Mouse (Mus musculus) heart, postnatal 4 days (tissue): ENCODE results near the gene Ubtd1. TPM values are rescaled to one million over a fixed set of nuclear protein-coding genes. Genes with fewer than 3 reads are reported as not detected.

Experiments
- DNase-seq: peaks from one replicate; pipeline ENCODE4 v3.0.0; 2021
- total RNA-seq, 2 experiments: library from RNA; stranded (reverse); gene quantifications; 2 replicates each; pipeline ENCODE4 v1.2.3; 2021

Gene Ubtd1
- total RNA-seq, 2 experiments from 2014 or later: 26.4 to 28.3 TPM

DNA sequence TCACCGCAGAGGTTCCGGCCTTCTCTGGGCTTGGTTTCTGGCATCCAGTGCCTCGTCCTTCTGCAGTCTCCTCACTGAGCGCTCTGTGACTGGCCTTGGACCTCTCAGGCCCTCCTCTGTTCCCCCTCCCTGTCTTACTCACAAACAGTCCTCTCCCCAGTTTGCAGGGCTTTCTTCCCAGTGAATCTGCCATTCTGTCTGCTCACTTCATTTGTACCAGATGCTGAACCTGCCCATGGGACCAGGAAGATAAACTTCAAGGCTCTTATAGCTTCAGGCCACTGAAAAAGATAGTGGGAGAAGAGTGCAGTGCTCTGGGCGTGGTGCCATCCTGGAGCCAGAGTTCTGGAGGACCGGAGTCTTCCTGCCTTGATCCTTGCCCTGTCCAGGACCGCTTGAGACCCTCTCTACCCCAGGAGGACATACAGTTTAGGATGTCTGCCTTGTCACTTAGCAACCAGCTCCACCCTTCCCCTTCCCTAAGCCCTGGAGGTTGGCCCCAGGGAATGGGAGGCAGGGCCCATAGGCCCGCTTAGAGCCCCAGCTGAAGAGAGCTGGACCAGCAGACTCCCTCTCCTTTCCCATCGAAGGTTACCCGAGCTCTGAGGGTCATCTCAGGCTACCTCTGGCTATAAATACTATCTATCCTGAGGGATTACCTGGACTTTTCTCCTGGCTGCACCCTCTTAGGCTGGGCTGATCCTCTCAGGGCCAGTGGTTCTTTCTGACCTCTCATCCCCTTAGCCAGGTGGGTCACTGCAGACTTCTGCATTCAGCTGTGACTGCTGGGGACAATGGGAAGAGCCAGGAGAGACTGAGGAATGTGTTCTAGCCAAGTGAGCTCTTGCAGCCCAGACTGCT lies 40.3 kb downstream of the Ubtd1 start:
- peak; percentile 50 for DNase-seq

DNA sequence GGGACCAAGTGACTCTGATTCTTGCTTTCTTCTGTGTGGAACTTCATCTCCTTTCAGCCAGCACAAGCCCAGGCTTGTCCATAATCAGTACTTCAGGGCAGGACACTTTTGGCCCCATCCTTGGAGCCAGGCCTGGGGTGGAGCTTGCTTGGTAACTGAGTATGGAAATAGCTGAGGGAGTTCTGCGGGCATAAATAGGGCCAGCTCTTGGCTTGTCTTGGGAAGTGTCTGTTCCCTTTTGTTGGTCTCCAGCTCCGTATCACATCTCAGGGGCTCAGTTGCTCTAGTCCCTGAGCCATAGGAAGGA lies 40.9 kb downstream of the Ubtd1 start:
- DNase-seq: no peak

DNA sequence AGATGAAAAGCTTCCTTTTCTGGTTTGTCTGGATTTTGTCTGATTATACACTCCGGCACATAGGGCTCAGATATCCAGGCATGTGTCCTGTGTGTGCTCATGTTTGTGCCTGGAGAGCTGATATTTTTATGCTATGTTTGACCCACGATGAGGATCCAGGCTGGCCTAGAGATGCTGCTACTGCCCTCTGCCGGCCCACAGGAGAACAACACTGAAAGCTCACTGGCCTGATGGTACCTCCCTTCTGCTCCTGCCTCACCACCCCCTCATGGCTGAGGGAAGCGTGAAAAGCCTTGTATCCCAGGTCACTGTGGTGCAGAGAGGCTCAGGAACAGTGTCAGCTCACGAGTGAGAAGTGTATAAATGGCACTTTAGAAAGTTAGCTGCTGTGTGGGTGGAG lies 44.6 kb downstream of the Ubtd1 start:
- peak; percentile 90 for DNase-seq

DNA sequence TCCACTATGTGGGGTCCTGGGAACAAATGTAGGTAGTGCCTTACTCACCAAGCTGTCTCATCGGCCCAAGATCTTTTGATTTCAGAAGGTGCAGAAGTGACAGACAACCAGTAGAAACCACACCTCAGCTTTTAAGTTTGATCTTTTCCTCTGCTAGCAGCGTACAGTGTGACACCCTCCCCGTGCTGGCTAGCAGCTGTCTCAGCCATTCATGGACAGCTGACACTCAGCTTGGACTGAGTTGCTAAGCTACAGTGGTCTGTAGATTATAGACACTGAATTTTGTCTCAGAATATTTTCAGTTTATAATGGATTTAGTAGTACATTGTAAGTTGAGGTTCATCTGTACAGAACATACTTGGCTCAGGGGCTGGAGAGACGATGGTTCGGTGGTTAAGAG lies 49.5 kb downstream of the Ubtd1 start:
- DNase-seq: no peak

DNA sequence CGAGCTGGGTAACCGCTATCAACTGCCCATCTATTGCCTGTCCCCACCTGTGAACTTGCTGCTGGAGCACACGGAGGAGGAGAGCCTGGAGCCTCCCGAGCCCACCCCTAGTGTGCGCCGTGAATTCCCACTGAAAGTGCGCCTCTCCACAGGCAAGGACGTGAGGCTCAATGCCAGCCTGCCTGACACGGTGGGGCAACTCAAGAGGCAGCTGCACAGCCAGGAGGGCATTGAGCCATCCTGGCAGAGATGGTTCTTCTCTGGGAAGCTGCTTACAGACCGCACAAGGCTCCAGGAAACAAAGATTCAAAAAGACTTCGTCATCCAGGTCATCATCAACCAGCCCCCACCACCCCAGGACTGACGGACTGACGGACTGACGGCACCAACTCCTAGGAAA lies 52.0 kb downstream of the Ubtd1 start:
- no peak for DNase-seq

DNA sequence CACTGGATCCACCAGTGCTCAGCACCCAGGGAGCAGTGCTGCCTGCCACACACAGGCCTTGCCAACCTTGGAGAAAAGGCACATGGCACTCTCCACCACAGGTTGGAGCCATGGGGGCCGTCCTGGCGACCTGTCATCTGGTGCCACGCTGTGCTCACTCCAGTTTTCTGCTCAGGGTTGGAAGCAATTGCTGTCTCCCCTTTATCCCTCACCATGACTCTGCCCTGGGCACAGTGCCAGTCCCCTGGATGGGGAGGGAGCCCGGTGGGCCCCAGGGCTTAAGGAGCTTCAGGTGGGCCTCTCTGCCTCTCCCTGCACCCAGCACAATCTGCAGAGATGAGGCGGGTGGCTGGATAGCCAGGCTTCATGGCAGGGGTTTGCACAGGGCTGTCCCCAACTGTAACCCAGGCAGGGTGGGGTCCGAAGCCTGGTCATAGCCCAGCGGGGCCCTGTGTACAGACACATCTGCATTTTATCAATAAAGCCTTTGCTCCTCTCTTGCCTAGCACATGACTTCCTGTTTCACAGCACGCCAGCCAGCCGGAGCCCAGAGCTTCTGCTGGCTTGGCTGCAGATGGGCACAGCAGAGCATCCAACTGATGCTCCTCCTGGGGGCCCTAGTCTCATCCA lies 52.7 kb downstream of the Ubtd1 start:
- DNase-seq: no peak

DNA sequence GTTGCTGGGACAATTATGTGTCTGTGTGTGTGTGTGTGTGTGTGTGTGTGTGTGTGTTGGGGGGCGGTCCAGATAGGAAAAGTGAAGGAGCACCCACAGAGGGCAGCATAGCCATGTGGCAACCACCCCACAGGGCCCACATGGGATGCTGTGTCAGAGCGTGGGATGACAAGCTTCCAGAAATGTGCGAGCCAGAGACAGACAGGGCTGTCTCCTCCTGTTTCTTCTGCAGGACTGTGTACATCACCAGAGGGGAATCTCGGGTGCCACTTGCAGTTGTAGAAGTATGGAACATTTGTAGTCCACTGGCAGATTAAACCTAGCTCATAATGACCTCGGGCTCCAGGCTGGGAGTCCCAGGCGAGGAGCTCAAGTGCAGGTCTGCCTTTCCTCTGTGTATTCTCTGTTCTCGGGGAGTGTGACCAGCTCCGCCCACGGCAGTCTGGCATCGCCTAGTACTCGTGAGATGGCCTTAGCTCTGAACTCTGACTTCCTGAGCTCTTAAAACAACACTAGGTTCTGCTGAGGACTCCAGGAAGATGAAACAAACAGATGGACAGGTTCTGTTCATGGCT lies 53.4 kb downstream of the Ubtd1 start:
- DNase-seq: no peak

DNA sequence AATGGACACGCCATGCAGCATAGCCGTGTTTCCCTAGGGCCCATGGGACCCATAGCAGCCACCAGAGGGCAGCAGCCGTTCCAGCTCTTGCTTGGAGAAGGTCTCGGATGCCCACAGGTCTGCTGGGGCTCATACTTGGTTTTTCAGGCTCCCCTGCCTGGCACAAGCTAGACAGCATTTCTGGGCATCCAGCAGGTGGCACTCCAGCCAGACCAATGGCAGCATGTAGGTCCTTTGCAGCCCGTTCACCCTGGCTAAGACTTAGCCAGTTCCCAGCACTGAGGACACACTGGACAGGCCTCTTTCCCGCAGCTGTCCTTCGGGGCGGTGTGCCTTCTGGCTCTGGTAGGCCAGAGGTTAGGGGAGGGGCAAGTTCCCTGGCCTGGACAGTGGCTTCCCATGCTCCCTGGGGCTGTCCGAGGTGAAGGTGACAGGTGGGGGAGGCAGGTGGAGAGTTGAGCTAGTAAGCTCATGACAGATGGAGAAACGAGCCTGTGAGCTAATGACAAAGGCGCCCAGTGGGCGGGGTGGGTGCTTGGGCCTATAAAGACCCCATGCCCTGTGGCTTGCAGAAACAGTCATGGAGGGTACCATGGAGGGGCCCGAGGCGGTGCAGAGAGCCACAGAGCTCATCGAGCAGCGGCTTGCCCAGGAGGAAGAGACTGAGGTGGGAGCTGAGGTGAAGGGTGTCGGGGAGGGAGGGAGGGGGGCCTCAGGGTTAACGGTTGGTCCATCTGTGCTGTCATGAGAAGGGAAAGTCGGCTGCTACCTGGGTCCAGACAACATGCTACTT lies 54.1 kb downstream of the Ubtd1 start, which contains the start of gene Ankrd2:
Gene Ankrd2 (plus strand): TSS at position 545 of the 793 bp plus-strand sequence.
- DNase-seq: peak; percentile 90

DNA sequence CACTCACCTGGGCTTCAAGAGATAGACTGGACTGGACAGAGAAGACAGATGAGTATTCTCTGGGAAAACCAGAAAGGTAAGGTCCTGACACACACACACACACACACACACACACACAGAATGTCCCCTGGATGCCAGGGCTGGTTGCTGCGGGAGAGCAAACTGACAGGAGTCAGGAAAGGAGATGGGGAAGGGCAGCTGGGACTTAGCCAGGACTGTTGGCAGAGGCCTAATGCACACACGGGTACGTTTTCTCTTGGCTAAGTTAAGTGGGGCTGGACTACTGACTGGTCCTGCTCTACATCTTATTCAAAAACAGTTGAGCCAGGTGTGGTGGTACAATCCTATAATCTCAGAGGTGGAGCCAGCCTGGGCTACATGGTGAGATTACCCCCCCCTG lies 54.8 kb downstream of the Ubtd1 start:
- DNase-seq: no peak

DNA sequence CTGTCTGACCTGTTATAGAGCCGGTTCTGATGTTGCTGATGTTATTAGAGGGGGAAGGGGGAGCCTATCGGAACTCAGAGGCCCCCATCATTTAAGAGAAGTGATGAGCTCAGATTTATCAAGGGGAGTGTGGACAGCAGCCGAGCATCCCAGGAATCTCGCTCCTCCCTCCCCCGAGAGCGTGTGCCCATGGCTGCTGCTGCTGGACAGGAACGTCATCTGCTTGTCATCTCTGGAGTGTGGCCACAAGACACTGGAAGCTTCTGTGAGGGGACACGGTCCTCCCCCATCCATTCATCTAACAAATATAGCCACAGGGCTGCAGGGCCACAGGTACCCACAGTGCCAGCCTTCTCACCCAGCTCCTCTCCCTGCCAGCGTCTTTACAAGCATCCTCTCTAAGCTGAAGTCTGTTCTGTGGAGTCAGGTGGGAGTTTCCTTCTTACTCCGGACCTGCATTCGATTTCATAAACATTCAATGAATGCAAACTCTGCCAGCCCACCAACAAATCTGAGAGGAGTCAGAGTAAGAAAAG lies 55.7 kb downstream of the Ubtd1 start:
- no peak for DNase-seq

DNA sequence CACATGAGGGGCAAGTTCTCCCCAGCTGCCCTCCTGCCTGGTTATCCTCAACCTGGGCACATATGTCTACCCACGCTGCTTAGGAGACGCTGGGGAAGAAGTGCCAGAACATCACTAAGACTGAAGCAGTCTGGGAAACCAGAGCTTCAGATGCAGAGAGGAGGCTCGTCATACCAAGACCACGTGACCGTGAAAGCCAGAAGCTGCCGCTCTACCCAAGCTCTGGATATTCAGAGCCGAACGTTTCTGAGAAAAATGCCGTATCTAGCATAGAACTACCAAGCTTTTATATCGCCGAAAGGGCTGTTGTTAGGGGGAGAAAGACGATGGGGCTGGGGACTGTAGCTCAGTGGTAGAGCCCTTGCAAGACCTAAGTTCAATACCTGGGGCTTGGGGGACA lies 56.7 kb downstream of the Ubtd1 start:
- no peak for DNase-seq

DNA sequence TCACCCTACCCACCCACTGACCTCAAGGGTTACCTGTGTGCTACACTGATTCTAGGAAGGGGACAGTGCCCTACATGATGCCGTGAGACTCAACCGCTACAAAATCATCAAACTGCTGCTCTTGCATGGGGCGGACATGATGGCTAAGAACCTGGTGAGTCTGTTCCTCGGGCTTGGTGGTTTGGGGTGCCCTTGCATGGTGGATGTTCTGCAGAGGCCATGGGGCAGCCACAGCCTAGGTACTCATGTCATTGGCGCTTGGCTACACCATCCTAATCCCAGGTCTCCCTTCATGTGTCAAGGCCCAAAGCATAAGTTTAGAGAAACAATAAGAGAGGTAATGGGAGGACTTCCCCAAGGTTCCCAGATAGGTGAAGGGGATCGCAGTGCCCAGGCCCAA lies 62.4 kb downstream of the Ubtd1 start:
- DNase-seq: no peak

DNA sequence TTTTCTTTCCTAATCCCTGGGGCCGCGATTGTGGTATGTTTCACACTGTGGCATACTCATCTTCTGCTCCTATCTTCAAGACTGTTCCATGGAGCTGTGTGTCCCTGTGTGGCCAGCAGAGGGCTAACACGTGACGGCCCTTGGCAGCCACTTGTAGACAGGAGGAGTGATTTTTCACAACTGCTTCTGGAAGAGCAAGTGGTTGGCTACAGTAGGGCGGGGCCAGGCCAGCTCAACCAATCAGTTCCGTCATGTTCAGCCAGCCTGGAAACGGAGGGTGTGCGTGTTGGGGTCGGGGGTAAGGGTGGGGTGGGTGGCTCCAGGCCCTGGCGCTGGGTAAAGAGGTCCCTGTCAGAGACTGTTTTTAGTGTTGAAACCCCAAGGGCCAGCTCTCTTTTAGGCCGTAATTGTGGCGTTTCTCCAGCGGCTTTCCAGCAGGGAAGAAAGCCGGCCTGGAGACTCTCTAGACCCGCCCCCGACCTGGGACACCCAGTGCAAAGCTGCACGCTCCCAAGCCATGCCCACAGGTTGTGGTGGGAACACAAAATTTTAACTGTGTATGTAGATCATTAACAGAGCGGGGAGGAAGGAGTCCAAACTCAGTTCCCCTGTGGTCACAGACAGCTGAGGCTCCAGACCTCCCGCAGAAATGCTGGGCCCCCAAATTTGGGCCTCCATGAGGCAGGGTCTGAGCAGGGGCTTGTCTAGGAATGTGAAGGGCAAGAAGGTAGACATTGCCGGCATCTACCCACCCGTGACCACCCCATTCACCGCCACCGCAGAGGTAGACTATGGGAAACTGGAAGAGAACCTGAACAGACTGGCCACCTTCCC lies 63.9 kb downstream of the Ubtd1 start, which contains the start of gene Hoga1:
Gene Hoga1 (plus strand): TSS at position 342 of the 834 bp plus-strand sequence.
- DNase-seq: peak; percentile 86

DNA sequence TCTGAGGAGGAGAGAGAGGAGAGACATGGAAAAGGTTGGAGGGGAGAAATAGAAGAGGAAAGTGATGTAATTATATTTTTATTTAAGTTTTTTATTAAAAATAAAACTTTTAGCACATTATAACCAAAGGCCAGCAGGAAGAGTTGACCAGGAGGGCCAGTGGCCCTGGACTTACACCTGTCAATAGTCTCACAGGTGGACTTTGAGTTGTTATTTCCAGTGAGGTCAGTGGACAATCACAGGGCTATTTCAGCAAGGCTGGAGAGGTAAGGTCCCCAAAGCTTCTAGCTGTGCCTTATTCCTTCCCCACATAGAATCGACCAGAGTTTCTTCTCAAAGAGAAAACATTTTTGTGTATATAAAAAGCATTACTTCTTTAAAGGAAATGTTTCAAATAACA lies 68.7 kb downstream of the Ubtd1 start:
- no peak for DNase-seq

DNA sequence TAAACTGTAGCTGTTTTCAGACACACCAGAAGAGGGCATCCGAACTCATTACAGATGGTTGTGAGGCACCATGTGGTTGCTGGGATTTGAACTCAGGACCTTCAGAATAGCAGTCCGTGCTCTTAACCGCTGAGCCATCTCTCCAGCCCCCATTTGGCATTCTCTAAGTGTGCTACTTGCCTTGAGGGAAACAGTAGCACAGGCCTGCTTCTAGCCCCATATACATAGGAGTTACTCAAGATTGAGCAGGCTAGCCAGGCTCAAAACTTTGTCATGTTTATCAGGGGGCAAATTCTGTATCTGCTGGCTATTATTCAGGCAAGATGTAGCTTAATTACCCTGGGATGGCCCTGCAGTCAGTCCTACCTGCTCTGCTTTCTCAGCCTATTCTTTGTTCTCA lies 69.8 kb downstream of the Ubtd1 start:
- no peak for DNase-seq

DNA sequence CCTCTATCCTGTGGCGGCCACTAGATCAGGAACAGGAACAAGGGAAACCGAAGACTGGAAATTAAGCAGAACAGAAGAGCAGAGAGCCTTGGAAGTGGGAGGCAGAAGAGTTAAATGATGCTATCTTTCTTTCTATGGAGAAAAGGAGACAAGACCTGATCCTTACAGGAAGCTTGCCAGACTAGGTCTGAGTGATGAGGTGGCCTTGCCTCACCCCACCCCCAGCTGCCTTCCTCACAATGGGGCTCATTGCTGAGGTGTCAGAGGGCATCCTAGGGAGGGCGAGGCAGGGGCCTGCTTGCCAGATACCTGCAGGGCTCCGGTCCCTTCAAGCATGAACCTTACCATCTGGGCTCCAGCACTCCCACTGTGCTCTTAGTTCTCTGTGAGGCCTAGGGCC lies 70.4 kb downstream of the Ubtd1 start, which contains the start of gene 4933411K16Rik:
Gene 4933411K16Rik (plus strand): TSS at position 301 of the 400 bp plus-strand sequence.
- DNase-seq: no peak

DNA sequence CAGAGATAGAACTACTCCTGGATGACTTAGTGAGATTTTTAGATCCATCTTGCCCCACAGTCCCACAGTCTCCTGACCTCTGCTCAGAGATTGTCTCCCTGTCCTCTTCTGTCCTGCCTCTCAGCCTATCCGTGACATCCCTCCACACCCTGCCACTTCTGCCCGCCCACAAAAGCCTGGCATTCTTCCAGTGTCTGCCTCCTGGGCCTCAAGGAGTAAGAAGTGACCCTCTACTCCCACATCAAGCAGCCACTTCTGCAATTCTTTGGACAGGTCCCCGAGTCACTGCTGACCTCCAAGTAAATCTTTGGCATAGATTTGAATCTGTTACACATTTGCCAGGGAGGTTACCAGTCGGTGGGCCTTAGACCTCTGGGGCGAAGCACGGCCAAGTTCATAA lies 72.7 kb downstream of the Ubtd1 start:
- DNase-seq: no peak

DNA sequence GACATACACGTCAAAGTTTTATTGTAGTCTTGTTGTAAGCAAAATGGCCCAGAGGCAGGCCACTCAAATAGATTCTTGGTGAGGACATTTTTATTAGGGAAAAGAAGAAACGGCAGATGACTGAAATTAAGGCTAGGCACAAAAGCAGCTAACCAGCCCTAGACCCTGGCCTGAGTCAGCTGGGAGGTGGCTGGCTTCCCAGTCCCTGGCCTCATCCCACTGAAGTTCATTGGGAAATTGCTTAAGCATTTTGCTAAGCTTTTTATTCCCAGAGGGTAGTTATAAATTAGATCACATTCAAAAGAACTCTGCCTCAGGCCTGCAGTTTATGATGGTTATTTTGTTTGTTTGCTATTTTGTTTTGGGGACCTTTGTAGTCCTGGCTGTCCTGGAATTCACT lies 74.3 kb downstream of the Ubtd1 start:
- DNase-seq: peak; percentile 64

DNA sequence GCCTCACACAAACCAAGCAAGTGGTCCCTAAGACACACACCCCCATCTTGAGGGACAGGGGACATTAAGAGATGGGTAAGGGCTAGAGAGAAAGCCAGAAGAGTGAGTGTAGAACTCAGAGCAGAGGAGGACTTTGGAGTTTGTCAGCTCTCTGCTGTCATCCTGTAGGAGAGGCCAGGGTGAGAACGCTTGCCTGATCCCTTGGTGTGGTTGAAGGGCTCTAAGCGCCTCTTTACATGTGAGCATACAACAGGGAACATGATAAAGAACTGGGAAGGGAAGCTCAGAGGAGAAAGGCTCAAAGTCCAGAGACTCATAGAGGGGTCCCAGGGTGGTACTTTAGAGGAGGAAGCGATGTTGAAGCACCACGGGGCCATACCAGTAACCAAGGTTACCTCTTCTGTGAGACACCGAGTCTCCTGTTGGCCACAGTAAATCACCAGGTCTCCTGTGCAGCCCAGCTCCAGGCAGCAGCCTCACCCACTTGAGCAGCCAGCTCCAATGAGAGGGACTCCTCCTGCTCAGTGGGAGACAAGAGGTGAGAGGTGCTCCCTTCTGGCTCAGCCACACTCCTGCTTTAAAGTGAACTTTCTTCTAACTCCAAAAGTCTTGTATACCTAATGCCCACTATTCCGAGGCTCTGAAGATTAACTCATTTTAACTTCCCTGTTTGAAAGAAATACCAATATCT lies 75.3 kb downstream of the Ubtd1 start:
- DNase-seq: no peak

DNA sequence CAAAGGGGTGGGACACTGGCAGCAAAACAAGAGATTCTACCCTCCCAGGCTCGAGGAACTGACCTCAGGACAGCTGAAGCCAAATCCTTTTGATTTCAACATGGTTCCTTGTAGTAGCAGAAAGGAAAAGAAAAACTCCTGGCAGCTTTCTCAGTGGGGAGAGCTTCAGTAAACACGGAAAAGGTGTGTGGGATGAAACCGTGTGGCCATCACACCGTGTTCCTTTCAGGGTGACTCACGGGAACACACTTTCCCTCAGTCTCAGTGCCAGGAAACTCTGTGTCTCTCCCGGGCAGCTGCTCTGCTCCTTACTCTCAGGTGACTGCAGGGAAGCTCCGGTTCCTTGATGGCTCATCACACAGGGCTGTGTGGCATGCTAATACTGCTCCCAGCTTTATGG lies 76.9 kb downstream of the Ubtd1 start:
- no peak for DNase-seq

DNA sequence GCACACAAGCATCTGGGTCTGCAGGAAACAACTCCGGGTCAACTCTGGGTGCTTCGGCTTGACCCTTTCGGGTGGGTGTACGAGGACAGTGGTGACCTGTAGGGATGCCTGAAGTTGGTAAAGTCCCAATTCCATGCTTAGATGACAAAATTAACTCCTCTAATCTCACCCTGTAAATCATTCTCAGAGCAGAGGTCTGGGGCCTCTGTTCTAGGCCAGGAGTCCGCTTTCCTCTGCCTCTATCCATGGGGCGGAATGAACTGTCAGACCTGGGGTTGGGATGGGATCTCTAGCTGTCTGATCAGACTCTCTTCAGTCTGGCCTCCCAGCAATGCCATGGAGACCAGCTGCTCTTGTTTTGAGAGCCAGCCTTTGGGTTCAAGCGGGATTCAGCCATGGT lies 79.9 kb downstream of the Ubtd1 start:
- DNase-seq: no peak
